Mouse (Mus musculus) spleen, adult 2 months (tissue): ENCODE data around the gene Rnf26. TPM values are rescaled to one million over a fixed set of nuclear protein-coding genes. Genes with fewer than 3 reads are reported as not detected.

ENCODE experiments used
- DNase-seq, 2 experiments: peaks; one replicate each; pipeline versions ENCODE4 v3.0.0 to v3.0.0-alpha.2; 2012 to 2021; ENCODE audit warnings: low spot score in 2 of 2, low read depth in 1 of 2
- H3K27ac ChIP-seq: fragments of 200-500 bp; 2 replicates; pipeline ENCODE4 v1.5.1; 2012; ENCODE audit warnings: low read length, inconsistent platforms; ENCODE audit not compliant: insufficient read depth
- H3K27me3 ChIP-seq: fragments of 200-500 bp; 2 replicates; pipeline ENCODE4 v1.6.1; 2012; ENCODE audit warnings: mild to moderate bottlenecking, moderate library complexity, low read length, inconsistent platforms; ENCODE audit not compliant: control insufficient read depth, insufficient read depth
- H3K36me3 ChIP-seq: fragments of 200-500 bp; 2 replicates; pipeline ENCODE4 v1.6.1; 2012; ENCODE audit warnings: mild to moderate bottlenecking, low read length, inconsistent platforms; ENCODE audit not compliant: control insufficient read depth, insufficient read depth
- H3K4me1 ChIP-seq: fragments of 200-500 bp; 2 replicates; pipeline ENCODE4 v1.6.1; 2011; ENCODE audit warnings: inconsistent platforms; ENCODE audit not compliant: control insufficient read depth, insufficient read depth, insufficient read length
- H3K4me3 ChIP-seq: fragments of 200-500 bp; 2 replicates; pipeline ENCODE4 v1.5.1; 2011; ENCODE audit warnings: mild to moderate bottlenecking, inconsistent platforms; ENCODE audit not compliant: insufficient read depth, insufficient read length; ENCODE audit errors: extremely low read depth
- CTCF ChIP-seq: fragments of 200-500 bp; IDR thresholded peaks from 2 replicates; pipeline ENCODE4 v1.5.1; 2011; ENCODE audit warnings: mild to moderate bottlenecking, inconsistent platforms; ENCODE audit not compliant: insufficient read depth, insufficient read length, insufficient replicate concordance; ENCODE audit errors: extremely low read depth
- POLR2A ChIP-seq: fragments of 200-500 bp; IDR thresholded peaks from 2 replicates; pipeline ENCODE4 v1.6.1; 2011; ENCODE audit warnings: low read depth, low read length, inconsistent platforms
- WGBS: fragments of 180-500 bp; shearing (Covaris S2); methylation state at CpG from one replicate; pipeline ENCODE4 v1.1.7; 2018; 5-methylcytosine and 5-hydroxymethylcytosine counted together
- polyA plus RNA-seq: library from polyadenylated mRNA; depleted of rRNA; stranded (reverse); fragments of >200 nt; gene quantifications from 2 replicates; pipeline ENCODE4 v1.2.3, GENCODE M21; 2012

Gene Rnf26
- polyA plus RNA-seq, 1 experiment, result 21.3 TPM

DNA sequence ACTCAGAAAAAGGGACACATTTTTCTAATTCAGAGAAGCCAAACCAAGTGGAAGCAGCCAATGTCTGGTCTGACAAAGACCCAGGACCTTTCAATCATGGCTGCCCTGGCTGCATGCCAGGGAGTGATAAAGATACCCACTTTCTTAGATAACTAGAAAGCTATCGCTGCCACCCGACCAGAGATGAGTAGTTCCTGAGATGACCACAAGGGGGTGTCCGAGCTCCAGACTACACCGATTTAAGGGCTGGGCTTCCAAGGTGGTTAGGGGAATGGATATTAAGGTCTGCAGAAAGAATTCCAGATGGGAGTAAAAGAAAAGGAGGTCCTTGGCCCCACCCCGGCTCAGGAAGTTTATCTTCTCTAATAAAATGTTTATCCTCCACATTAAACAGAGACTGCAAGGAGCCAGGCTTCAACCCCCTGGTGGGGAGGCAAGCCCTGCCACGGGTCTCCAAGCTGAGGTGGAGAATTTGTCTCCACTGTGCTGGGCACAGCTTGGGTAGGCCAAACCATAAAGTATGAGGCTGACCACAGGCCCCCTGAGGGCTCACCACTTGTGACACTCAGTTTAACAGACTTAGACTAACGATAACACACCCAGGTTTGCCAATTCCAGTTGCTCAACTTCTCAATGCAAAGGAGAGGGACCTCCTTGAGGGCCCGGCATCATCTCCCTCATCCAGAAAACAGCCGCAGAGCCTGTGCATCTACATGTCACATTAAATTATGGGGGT is 3.8 kb downstream of the Rnf26 start:
- H3K27ac ChIP-seq, result no peak overlapping the region
- peak in 1 of 2 experiments; percentile 58 for DNase-seq
- no peaks in the 10 kb centered on the region; the same call in 1 of the 2 replicates for H3K4me1 ChIP-seq
- H3K36me3 ChIP-seq, result no peaks in the 10 kb centered on the region; the same call in 1 of the 2 replicates
- no peak overlapping the region for H3K4me3 ChIP-seq
- no peaks in the 10 kb centered on the region for H3K27me3 ChIP-seq
- 30% methylated on average over 9 of the region's 9 CpGs for WGBS
- no peak for TF ChIP-seq POLR2A
- peak; percentile 71; the same call in 1 of the 2 replicates for TF ChIP-seq CTCF

GRCm38 (mm10) chr9:44108269-44109055 is 4.9 kb downstream of the Rnf26 start:
- no peak for DNase-seq
- Histone ChIP-seq H3K27me3 (no peaks in the 10 kb centered on the region), H3K4me3 (no peak overlapping the region), H3K4me1 (no peaks in the 10 kb centered on the region; the same call in 1 of the 2 replicates), H3K36me3 (no peaks in the 10 kb centered on the region; the same call in 1 of the 2 replicates), H3K27ac (no peak overlapping the region)
- WGBS, result 90% methylated on average over 31 of the region's 31 CpGs
- TF ChIP-seq POLR2A (no peak), CTCF (no peak)

- Histone ChIP-seq H3K27ac (no peak overlapping the region), H3K36me3 (no peaks in the 10 kb centered on the region; the same call in 1 of the 2 replicates), H3K4me1 (no peaks in the 10 kb centered on the region; the same call in 1 of the 2 replicates), H3K4me3 (no peak overlapping the region), H3K27me3 (no peaks in the 10 kb centered on the region)
- 89% methylated on average over 25 of the region's 25 CpGs for WGBS
- no peak for TF ChIP-seq POLR2A
- TF ChIP-seq CTCF, result no peak
- DNase-seq, result no peak
Observed at GRCm38 (mm10) chr9:44107557-44108179, 5.6 kb downstream of the Rnf26 start.

GRCm38 (mm10) chr9:44107110-44107509 is 6.2 kb downstream of the Rnf26 start, which contains the start of gene C1qtnf5:
Gene C1qtnf5, plus strand, starts transcription at chr9:44107245.
- Histone ChIP-seq H3K36me3 (no peaks in the 10 kb centered on the region; the same call in 1 of the 2 replicates), H3K27ac (no peak within 1 kb of the TSS), H3K4me3 (no peak within 1 kb of the TSS), H3K27me3 (no peaks in the 10 kb centered on the region), H3K4me1 (no peaks in the 10 kb centered on the region; the same call in 1 of the 2 replicates)
- no peak for DNase-seq
- 86% methylated on average over 8 of the region's 8 CpGs for WGBS
- TF ChIP-seq POLR2A, result no peak
- TF ChIP-seq CTCF, result no peak

GRCm38 (mm10) chr9:44106596-44106995 is 6.7 kb downstream of the Rnf26 start:
- Histone ChIP-seq H3K36me3 (no peaks in the 10 kb centered on the region; the same call in 1 of the 2 replicates), H3K27me3 (no peaks in the 10 kb centered on the region), H3K4me1 (no peaks in the 10 kb centered on the region; the same call in 1 of the 2 replicates), H3K4me3 (no peak overlapping the region), H3K27ac (no peak overlapping the region)
- no peak for DNase-seq
- no peak for TF ChIP-seq POLR2A
- TF ChIP-seq CTCF, result no peak
- WGBS, result 96% methylated on average over 4 of the region's 4 CpGs

- no peak for DNase-seq
- H3K36me3 ChIP-seq, result no peaks in the 10 kb centered on the region; the same call in 1 of the 2 replicates
Observed at GRCm38 (mm10) chr9:44106182-44106581, 7.1 kb downstream of the Rnf26 start.

More at GRCm38 (mm10) chr9:44106182-44106581, 7.1 kb downstream of the Rnf26 start:
- H3K4me3 ChIP-seq, result no peak overlapping the region
- no peaks in the 10 kb centered on the region; the same call in 1 of the 2 replicates for H3K4me1 ChIP-seq
- no peaks in the 10 kb centered on the region for H3K27me3 ChIP-seq
- 93% methylated on average over 7 of the region's 7 CpGs for WGBS
- no peak overlapping the region for H3K27ac ChIP-seq
- no peak for TF ChIP-seq POLR2A
- no peak for TF ChIP-seq CTCF
